Mouse (Mus musculus) erythroblast, embryonic 14.5 days (primary cell): ENCODE data around the gene Ptgis.

Experiments
- GATA1 ChIP-seq: IDR thresholded peaks from 2 replicates; pipeline ENCODE4 v1.6.1; 2012; ENCODE audit warnings: low read length, inconsistent platforms, mixed read lengths
- TAL1 ChIP-seq: IDR thresholded peaks from 3 replicates; pipeline ENCODE4 v1.6.1; 2012; ENCODE audit warnings: low read length, inconsistent platforms, mixed read lengths

DNA sequence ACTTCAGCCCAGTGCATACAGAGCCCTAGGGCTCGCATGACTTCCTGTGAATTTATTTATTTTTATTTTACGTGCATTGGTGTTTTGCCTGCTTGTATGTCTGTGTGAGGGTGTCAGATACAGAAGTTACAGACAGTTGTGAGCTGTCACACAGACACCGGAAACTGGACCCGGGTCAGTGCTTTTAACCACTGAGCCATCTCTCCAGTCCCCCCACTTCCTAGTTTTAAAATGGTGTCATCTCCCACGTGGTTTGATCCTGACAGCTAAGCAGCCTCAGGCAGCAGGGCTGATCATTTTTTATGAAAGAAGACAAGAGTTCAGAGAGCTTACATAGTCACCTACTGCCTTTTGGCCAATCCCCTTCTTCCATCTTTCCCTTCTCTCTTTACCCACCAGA, 94.5 kb downstream of the Ptgis start:
- TF ChIP-seq GATA1 = no peak
- TF ChIP-seq TAL1 = no peak
